Comparison of ENCODE assay signal across 31 mouse cellular contexts in genomic region chr14:54582536-54582935, GRCm38 (mm10). TPM values are rescaled to one million over a fixed set of nuclear protein-coding genes. Genes with fewer than 3 reads are reported as not detected.
A peak's percentile ranks its signal among the peaks of the same experiment; 100 is the strongest.
DNase-seq lines count a peak whose midpoint lies in the region; ATAC-seq and TF ChIP-seq lines count a peak whose summit lies in the region.
"Had no signal": no experiment of that assay in that cellular context is flagged by ENCODE, and none has a peak within 500 bp of the region (broad histone marks: within the 10 kb centered on the region; RNA-seq: fewer than 3 reads in every experiment).

No protein-coding gene starts in this region.

- peak; percentile 56 for DNase-seq in kidney, adult 9 months
- no peak for DNase-seq in liver, embryonic 11.5 days (ENCODE audit: low spot score)
- no peak for DNase-seq in liver, embryonic 14.5 days (ENCODE audit: low read depth in 3 of 3, low spot score in 3 of 3)
- DNase-seq in cerebellum, postnatal 36 days = no peak
- DNase-seq in adrenal gland, adult 8-10 months = no peak
- DNase-seq: adrenal gland, postnatal 10 days; B cell, adult 2 months; cerebellum, adult 11 months; cerebellum, adult 9-10 months; embryo, embryonic 11 days; gastrocnemius, adult 2 months; gastrocnemius, postnatal 36 days; heart, adult 2 months; lung, postnatal 4 days; midbrain, embryonic 14.5 days; thymus, postnatal 4 days had no signal

- peaks cover 6% of the 10 kb centered on the region for H3K4me1 ChIP-seq in kidney, embryonic 16.5 days (ENCODE audit: insufficient read depth, low read length)
- peaks cover 17% of the 10 kb centered on the region for H3K4me1 ChIP-seq in liver, embryonic 11.5 days (replicated peaks; ENCODE audit: control insufficient read depth, insufficient read depth, low read length)
- H3K4me1 ChIP-seq in liver, embryonic 14.5 days (replicated peaks; ENCODE audit: control insufficient read depth in 2 of 2, insufficient read depth in 2 of 2, low read length in 1 of 2) = peaks cover 0 to 22% of the 10 kb centered on the region in 2 experiments; a peak in 2 of 4 replicates
- H3K4me1 ChIP-seq: embryonic facial prominence, embryonic 12.5 days had no signal

- no peak for TF ChIP-seq EP300 in liver, embryonic 14.5 days (IDR thresholded peaks at IDR 0.05; ENCODE audit: low read depth)

- H3K9me3 ChIP-seq in kidney, embryonic 16.5 days (ENCODE audit: low read length) = no peaks in the 10 kb centered on the region
- no peaks in the 10 kb centered on the region for H3K9me3 ChIP-seq in liver, embryonic 11.5 days (ENCODE audit: control insufficient read depth, low read length)
- H3K9me3 ChIP-seq in liver, embryonic 14.5 days (ENCODE audit: control insufficient read depth, low read length) = no peaks in the 10 kb centered on the region
- H3K9me3 ChIP-seq: embryonic facial prominence, embryonic 12.5 days; heart, embryonic 13.5 days; kidney, embryonic 15.5 days; limb, embryonic 10.5 days; limb, embryonic 15.5 days had no signal

- H3K27me3 ChIP-seq in kidney, embryonic 16.5 days (ENCODE audit: insufficient read depth, low read length) = no peaks in the 10 kb centered on the region
- H3K27me3 ChIP-seq in liver, embryonic 11.5 days (replicated peaks; ENCODE audit: control insufficient read depth, insufficient read depth, low read length) = peaks cover 5% of the 10 kb centered on the region
- H3K27me3 ChIP-seq in liver, embryonic 14.5 days (ENCODE audit: control insufficient read depth, insufficient read depth, low read length) = peaks cover 8% of the 10 kb centered on the region
- H3K27me3 ChIP-seq: embryonic facial prominence, embryonic 12.5 days; heart, embryonic 13.5 days; kidney, embryonic 15.5 days; limb, embryonic 15.5 days had no signal

- H3K27ac ChIP-seq in kidney, embryonic 16.5 days (ENCODE audit: low read length) = no peak overlapping the region
- H3K27ac ChIP-seq in liver, embryonic 11.5 days (ENCODE audit: low read depth, low read length) = no peak overlapping the region
- no peak overlapping the region for H3K27ac ChIP-seq in liver, embryonic 14.5 days
- H3K27ac ChIP-seq: embryonic facial prominence, embryonic 12.5 days; gastrocnemius, adult 2 months; heart, adult 2 months; heart, embryonic 13.5 days; kidney, embryonic 15.5 days; limb, embryonic 10.5 days; limb, embryonic 15.5 days had no signal

- no peak for TF ChIP-seq CTCF in liver, embryonic 14.5 days (IDR thresholded peaks at IDR 0.05; ENCODE audit: low read depth)

- H3K4me3 ChIP-seq in kidney, embryonic 16.5 days (ENCODE audit: low read length) = no peak overlapping the region
- H3K4me3 ChIP-seq in liver, embryonic 11.5 days (ENCODE audit: low read depth, low read length) = no peak overlapping the region
- no peak overlapping the region for H3K4me3 ChIP-seq in liver, embryonic 14.5 days (ENCODE audit: insufficient read depth in 1 of 2, low read depth in 2 of 2, low read length in 2 of 2)
- H3K4me3 ChIP-seq: embryonic facial prominence, embryonic 12.5 days; gastrocnemius, adult 2 months; heart, adult 2 months; heart, embryonic 13.5 days; kidney, embryonic 15.5 days; limb, embryonic 10.5 days; limb, embryonic 15.5 days had no signal

- H3K9ac ChIP-seq in kidney, embryonic 16.5 days (replicated peaks; ENCODE audit: low read length) = no peak overlapping the region
- no peak overlapping the region for H3K9ac ChIP-seq in liver, embryonic 11.5 days (ENCODE audit: low read depth, low read length)
- no peak overlapping the region for H3K9ac ChIP-seq in liver, embryonic 14.5 days (replicated peaks)
- H3K9ac ChIP-seq: embryonic facial prominence, embryonic 12.5 days; heart, embryonic 13.5 days; kidney, embryonic 15.5 days; limb, embryonic 15.5 days had no signal

- WGBS in kidney, embryonic 16.5 days = 84% methylated on average over 9 of the region's 9 CpGs
- 74% methylated on average over 9 of the region's 9 CpGs for WGBS in liver, embryonic 11.5 days
- 67% methylated on average over 9 of the region's 9 CpGs for WGBS in liver, embryonic 14.5 days (ENCODE audit: insufficient replicate concordance)

- H3K4me2 ChIP-seq in kidney, embryonic 16.5 days (replicated peaks; ENCODE audit: low read depth, low read length) = no peak overlapping the region
- no peak overlapping the region for H3K4me2 ChIP-seq in liver, embryonic 11.5 days
- H3K4me2 ChIP-seq in liver, embryonic 14.5 days (ENCODE audit: low read depth) = no peak overlapping the region
- H3K4me2 ChIP-seq: embryonic facial prominence, embryonic 12.5 days; heart, embryonic 13.5 days; kidney, embryonic 15.5 days; limb, embryonic 15.5 days had no signal

- H3K36me3 ChIP-seq in kidney, embryonic 16.5 days (ENCODE audit: insufficient read depth, low read length) = peaks cover 16% of the 10 kb centered on the region
- H3K36me3 ChIP-seq in liver, embryonic 11.5 days (ENCODE audit: control insufficient read depth, insufficient read depth, low read length) = no peaks in the 10 kb centered on the region; the same call in 1 of the 2 replicates
- H3K36me3 ChIP-seq in liver, embryonic 14.5 days (replicated peaks; ENCODE audit: control insufficient read depth, insufficient read depth, low read depth) = no peaks in the 10 kb centered on the region

- ATAC-seq in kidney, embryonic 16.5 days (ENCODE audit: low FRiP score, low TSS enrichment) = no peak
- peak; percentile 37; the same call in 1 of the 2 replicates for ATAC-seq in liver, embryonic 11.5 days (replicated peaks; ENCODE audit: low FRiP score)
- peak; percentile 64 for ATAC-seq in liver, embryonic 14.5 days (ENCODE audit: insufficient read depth)
- ATAC-seq: activated CD4-positive, CD25-positive, alpha-beta regulatory T cell, adult 4 months; forebrain, embryonic 16.5 days; hindbrain, embryonic 16.5 days had no signal

RNA-seq across cellular contexts. Expression of gene Ajuba, which starts 5.2 kb away (rescaled TPM):
- polyA plus RNA-seq in kidney, embryonic 16.5 days (2015; fragmentation: Nextera tagmentation; extraction: Ambion mirVana) = 32.9 and 45.6 TPM in 2 replicates
- 15.0 and 17.8 TPM in 2 replicates for polyA plus RNA-seq in liver, embryonic 11.5 days (2014; fragmentation: Nextera tagmentation; extraction: Ambion mirVana)
- polyA plus RNA-seq in liver, embryonic 14.5 days (2012; rRNA removed) = 3.7 TPM in 2 replicates
- polyA plus RNA-seq in liver, embryonic 14.5 days (2014; fragmentation: Nextera tagmentation; extraction: Ambion mirVana) = 1.0 and 1.8 TPM in 2 replicates
- total RNA-seq in adrenal gland, adult 8-10 months (2022) = 10 to 100 TPM; 23.7 to 41.6 (median 32.6) TPM

RNA-seq across cellular contexts. Expression of gene 4931414P19Rik, which starts 23.3 kb away (rescaled TPM):
- polyA plus RNA-seq in kidney, embryonic 16.5 days (2015; fragmentation: Nextera tagmentation; extraction: Ambion mirVana) = 11.2 and 14.2 TPM in 2 replicates
- 5.6 and 5.8 TPM in 2 replicates for polyA plus RNA-seq in liver, embryonic 11.5 days (2014; fragmentation: Nextera tagmentation; extraction: Ambion mirVana)
- 2.2 and 4.3 TPM in 2 replicates for polyA plus RNA-seq in liver, embryonic 14.5 days (2012; rRNA removed)
- 1.1 and 1.9 TPM in 2 replicates for polyA plus RNA-seq in liver, embryonic 14.5 days (2014; fragmentation: Nextera tagmentation; extraction: Ambion mirVana)
- 1 to 10 TPM; 3.6 to 6.2 (median 5.0) TPM for total RNA-seq in adrenal gland, adult 8-10 months (2022)

RNA-seq across cellular contexts. Expression of gene Haus4, which starts 28.1 kb away (rescaled TPM):
- polyA plus RNA-seq in kidney, embryonic 16.5 days (2015; fragmentation: Nextera tagmentation; extraction: Ambion mirVana) = 57.3 and 62.4 TPM in 2 replicates
- 71.6 and 76.4 TPM in 2 replicates for polyA plus RNA-seq in liver, embryonic 11.5 days (2014; fragmentation: Nextera tagmentation; extraction: Ambion mirVana)
- polyA plus RNA-seq in liver, embryonic 14.5 days (2012; rRNA removed) = 16.5 and 24.2 TPM in 2 replicates
- 31.6 and 33.7 TPM in 2 replicates for polyA plus RNA-seq in liver, embryonic 14.5 days (2014; fragmentation: Nextera tagmentation; extraction: Ambion mirVana)
- total RNA-seq in adrenal gland, adult 8-10 months (2022) = 10 to 100 TPM; 24.1 to 34.1 (median 29.4) TPM

RNA-seq across cellular contexts. Expression of gene Psmb5, which starts 35.3 kb away (rescaled TPM):
- polyA plus RNA-seq in kidney, embryonic 16.5 days (2015; fragmentation: Nextera tagmentation; extraction: Ambion mirVana) = 453 and 471 TPM in 2 replicates
- 411 and 417 TPM in 2 replicates for polyA plus RNA-seq in liver, embryonic 11.5 days (2014; fragmentation: Nextera tagmentation; extraction: Ambion mirVana)
- polyA plus RNA-seq in liver, embryonic 14.5 days (2012; rRNA removed) = 95.4 and 111 TPM in 2 replicates
- 205 and 223 TPM in 2 replicates for polyA plus RNA-seq in liver, embryonic 14.5 days (2014; fragmentation: Nextera tagmentation; extraction: Ambion mirVana)
- total RNA-seq in adrenal gland, adult 8-10 months (2022) = 100 to 1,000 TPM; 254 to 479 (median 341) TPM

RNA-seq across cellular contexts. Expression of gene Psmb11, which starts 38.7 kb away (rescaled TPM):
- polyA plus RNA-seq in kidney, embryonic 16.5 days (2015; fragmentation: Nextera tagmentation; extraction: Ambion mirVana) = 0.07 TPM in 1 of 2 replicates, not detected in the other
- not detected in 2 replicates for polyA plus RNA-seq in liver, embryonic 11.5 days (2014; fragmentation: Nextera tagmentation; extraction: Ambion mirVana)
- not detected in 2 replicates for polyA plus RNA-seq in liver, embryonic 14.5 days (2012; rRNA removed)
- polyA plus RNA-seq in liver, embryonic 14.5 days (2014; fragmentation: Nextera tagmentation; extraction: Ambion mirVana) = 0.03 TPM in 1 of 2 replicates, not detected in the other
- total RNA-seq in adrenal gland, adult 8-10 months (2022) = not detected
- total RNA-seq: adrenal gland, postnatal 10 days; gastrocnemius, adult 2 months; heart, adult 2 months; heart, postnatal 25 days; left cerebral cortex, postnatal 10 days; monocyte, adult 5-6 weeks had no signal
- polyA plus RNA-seq: activated CD4-positive, CD25-positive, alpha-beta regulatory T cell, adult 4 months; forebrain, embryonic 16.5 days; heart, adult 2 months; hindbrain, embryonic 11.5 days; intestine, embryonic 14.5 days; kidney, embryonic 15.5 days; large intestine, adult 2 months; limb, embryonic 15.5 days; midbrain, embryonic 14.5 days had no signal
